Mouse (Mus musculus) hindbrain, embryonic 16.5 days (tissue): ENCODE measurements at regions not wholly inside any gene's neighbourhood (a gene's known extent, or its start where the extent isn't known, plus 50 kb on each side); places are given as distances from the start of the nearest gene placed in this dataset.

ENCODE experiments used
- ATAC-seq: fragments of 200-750 bp; cut with Nextera tagmentation; 2 replicates; pipeline ENCODE4 v1.8.0; 2017; ENCODE audit warnings: moderate TSS enrichment, moderate library complexity
- H3K27ac ChIP-seq: fragments of 300-500 bp; sonication (generic); 2 replicates; pipeline ENCODE4 v1.5.1; 2014; ENCODE audit warnings: low read depth, mild to moderate bottlenecking, control low read depth, low read length, moderate library complexity
- H3K27me3 ChIP-seq: fragments of 300-500 bp; sonication (generic); replicated peaks from 2 replicates; pipeline ENCODE4 v1.6.1; 2014; ENCODE audit warnings: low read length; ENCODE audit not compliant: control insufficient read depth, insufficient read depth
- H3K36me3 ChIP-seq: fragments of 300-500 bp; sonication (generic); 2 replicates; pipeline ENCODE4 v1.6.1; 2014; ENCODE audit warnings: mild to moderate bottlenecking, low read length, moderate library complexity, mixed read lengths; ENCODE audit not compliant: control insufficient read depth, insufficient read depth
- H3K4me1 ChIP-seq: fragments of 300-500 bp; sonication (generic); 2 replicates; pipeline ENCODE4 v1.6.1; 2014; ENCODE audit warnings: low read depth, low read length; ENCODE audit not compliant: control insufficient read depth, insufficient read depth
- H3K4me2 ChIP-seq: fragments of 300-500 bp; sonication (generic); 2 replicates; pipeline ENCODE4 v1.6.1; 2014; ENCODE audit warnings: mild to moderate bottlenecking, low read length, control low read depth, moderate library complexity
- H3K4me3 ChIP-seq: fragments of 300-500 bp; sonication (generic); 2 replicates; pipeline ENCODE4 v1.5.1; 2014; ENCODE audit warnings: mild to moderate bottlenecking, low read length, control low read depth, moderate library complexity
- H3K9ac ChIP-seq: fragments of 300-500 bp; sonication (generic); 2 replicates; pipeline ENCODE4 v1.6.1; 2014; ENCODE audit warnings: low read depth, mild to moderate bottlenecking, control low read depth, low read length, moderate library complexity
- H3K9me3 ChIP-seq: fragments of 300-500 bp; sonication (generic); 2 replicates; pipeline ENCODE4 v1.6.1; 2014; ENCODE audit warnings: mild to moderate bottlenecking, low read length, moderate library complexity; ENCODE audit not compliant: control insufficient read depth
- WGBS: fragments of 180-500 bp; shearing (Covaris S2); extraction: QIAGEN DNeasy Blood & Tissue Kit; methylation state at CpG from one replicate; pipeline ENCODE4 v1.1.7; 2014; 5-methylcytosine and 5-hydroxymethylcytosine counted together

DNA sequence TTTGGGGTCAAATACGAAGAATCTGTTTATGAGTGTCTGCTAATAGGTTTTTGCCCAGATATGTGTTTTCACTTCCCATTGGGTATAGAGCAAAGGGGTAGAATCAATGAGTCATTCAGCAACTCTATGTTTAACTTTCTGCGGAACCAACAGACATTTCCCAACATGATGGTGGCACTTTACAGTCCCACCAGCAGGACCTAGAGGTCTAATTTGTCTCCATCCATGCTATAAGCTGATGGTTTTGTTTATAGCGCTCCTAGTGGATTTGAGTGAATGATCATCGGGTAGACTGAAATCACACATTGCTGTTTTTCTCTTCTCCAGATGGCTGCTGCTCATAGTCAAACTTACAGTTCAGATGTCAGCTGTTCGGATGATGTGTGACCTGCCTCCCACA is 99.7 kb upstream of the Arid5b start:
- Histone ChIP-seq H3K36me3 (no peaks in the 10 kb centered on the region), H3K4me3 (no peak overlapping the region), H3K4me1 (no peaks in the 10 kb centered on the region), H3K27me3 (no peaks in the 10 kb centered on the region), H3K9ac (no peak overlapping the region), H3K9me3 (no peaks in the 10 kb centered on the region), H3K27ac (no peak overlapping the region), H3K4me2 (no peak overlapping the region)
- WGBS: 92% methylated on average over 5 of the region's 5 CpGs
- ATAC-seq: no peak

GRCm38 (mm10) chr10:68377479-68377878 is 98.9 kb upstream of the Arid5b start:
- Histone ChIP-seq H3K9ac (no peak overlapping the region), H3K4me1 (no peaks in the 10 kb centered on the region), H3K27ac (no peak overlapping the region), H3K4me3 (no peak overlapping the region), H3K36me3 (no peaks in the 10 kb centered on the region), H3K27me3 (no peaks in the 10 kb centered on the region), H3K9me3 (no peaks in the 10 kb centered on the region), H3K4me2 (no peak overlapping the region)
- ATAC-seq: no peak
- WGBS: 92% methylated on average over 4 of the region's 4 CpGs

GRCm38 (mm10) chr10:68373875-68374274 is 95.3 kb upstream of the Arid5b start:
- no peak for ATAC-seq
- Histone ChIP-seq H3K27me3 (no peaks in the 10 kb centered on the region), H3K9ac (no peak overlapping the region), H3K9me3 (no peaks in the 10 kb centered on the region), H3K4me1 (no peaks in the 10 kb centered on the region), H3K36me3 (no peaks in the 10 kb centered on the region), H3K4me2 (no peak overlapping the region), H3K4me3 (no peak overlapping the region), H3K27ac (no peak overlapping the region)
- 68% methylated on average over 5 of the region's 5 CpGs for WGBS

DNA sequence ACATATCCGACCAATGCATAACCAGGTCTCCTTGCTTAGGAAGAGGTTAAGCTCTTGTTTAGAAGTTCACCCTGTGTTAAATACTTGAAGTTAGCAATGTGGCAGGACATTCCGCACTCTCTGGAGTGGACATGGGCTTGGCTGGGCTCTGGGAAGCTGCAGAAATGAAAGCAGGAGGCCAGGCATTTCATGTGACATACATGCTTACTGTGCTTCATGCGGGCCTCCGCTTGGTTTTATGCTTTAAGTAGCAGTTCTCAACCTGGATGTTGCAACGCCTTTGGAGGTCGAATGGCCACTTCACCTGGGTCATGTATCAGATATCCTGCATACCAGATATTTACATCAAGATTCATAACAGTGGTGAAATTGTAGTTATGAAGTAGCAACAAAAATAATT is 93.2 kb upstream of the Arid5b start:
- Histone ChIP-seq H3K27me3 (no peaks in the 10 kb centered on the region), H3K27ac (no peak overlapping the region), H3K4me1 (no peaks in the 10 kb centered on the region), H3K9me3 (no peaks in the 10 kb centered on the region), H3K4me2 (no peak overlapping the region), H3K9ac (no peak overlapping the region), H3K4me3 (no peak overlapping the region), H3K36me3 (no peaks in the 10 kb centered on the region)
- no peak for ATAC-seq
- 93% methylated on average over 6 of the region's 6 CpGs for WGBS

DNA sequence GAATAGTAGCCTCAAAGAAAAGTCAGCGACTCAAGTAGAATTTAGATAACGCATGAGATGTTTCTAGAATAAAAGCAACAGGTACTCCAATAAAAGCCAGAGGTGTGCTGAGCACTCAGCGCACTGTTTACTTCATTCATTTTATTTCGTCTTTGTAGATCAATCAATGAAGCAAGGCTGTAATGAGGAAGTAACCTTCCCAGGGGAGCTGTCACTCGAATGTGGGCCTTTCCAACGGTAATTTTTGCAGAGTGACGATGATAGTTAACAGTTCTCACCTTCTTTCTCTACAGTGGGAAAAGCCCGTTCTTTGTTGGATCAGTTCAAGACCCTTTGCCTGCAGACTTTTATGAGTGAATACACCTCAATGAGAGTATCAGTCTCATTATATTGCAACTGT is 92.4 kb upstream of the Arid5b start:
- Histone ChIP-seq H3K9me3 (no peaks in the 10 kb centered on the region), H3K4me3 (no peak overlapping the region), H3K36me3 (no peaks in the 10 kb centered on the region), H3K4me2 (no peak overlapping the region), H3K27ac (no peak overlapping the region), H3K9ac (no peak overlapping the region), H3K4me1 (no peaks in the 10 kb centered on the region), H3K27me3 (no peaks in the 10 kb centered on the region)
- WGBS: 90% methylated on average over 8 of the region's 8 CpGs
- no peak for ATAC-seq

DNA sequence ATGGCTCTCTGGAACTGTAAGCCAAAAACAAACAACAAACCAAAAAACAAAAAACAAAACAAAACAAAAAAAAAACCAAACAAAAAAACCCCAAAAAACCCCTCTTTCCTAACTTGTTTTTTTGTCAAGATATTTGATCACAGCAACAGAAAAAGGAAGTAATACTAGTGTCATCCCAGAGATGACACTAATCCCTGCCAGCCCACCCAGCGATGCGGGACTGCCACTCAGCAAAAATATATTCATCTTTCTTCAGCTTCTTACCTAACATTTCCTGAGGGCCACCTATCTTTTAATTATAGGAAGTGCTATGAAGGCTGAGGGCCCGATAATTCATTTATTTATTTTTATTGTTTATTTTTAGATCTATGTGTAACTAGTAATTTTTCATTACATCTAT is 88.3 kb upstream of the Arid5b start:
- Histone ChIP-seq H3K27ac (no peak overlapping the region), H3K4me1 (no peaks in the 10 kb centered on the region), H3K27me3 (no peaks in the 10 kb centered on the region), H3K9me3 (0 out of 2 replicates have a peak, but pooled peaks cover 3% of the 10 kb centered on the region), H3K36me3 (no peaks in the 10 kb centered on the region), H3K4me2 (no peak overlapping the region), H3K9ac (no peak overlapping the region), H3K4me3 (no peak overlapping the region)
- no peak for ATAC-seq
- 95% methylated on average over 3 of the region's 3 CpGs for WGBS

GRCm38 (mm10) chr10:68360765-68361483 is 82.4 kb upstream of the Arid5b start:
- WGBS: 79% methylated on average over 6 of the region's 6 CpGs
- Histone ChIP-seq H3K9me3 (0 out of 2 replicates have a peak, but pooled peaks cover 3% of the 10 kb centered on the region), H3K4me2 (no peak overlapping the region), H3K9ac (no peak overlapping the region), H3K27me3 (no peaks in the 10 kb centered on the region), H3K36me3 (no peaks in the 10 kb centered on the region), H3K4me3 (no peak overlapping the region), H3K4me1 (no peaks in the 10 kb centered on the region), H3K27ac (no peak overlapping the region)
- ATAC-seq: no peak

DNA sequence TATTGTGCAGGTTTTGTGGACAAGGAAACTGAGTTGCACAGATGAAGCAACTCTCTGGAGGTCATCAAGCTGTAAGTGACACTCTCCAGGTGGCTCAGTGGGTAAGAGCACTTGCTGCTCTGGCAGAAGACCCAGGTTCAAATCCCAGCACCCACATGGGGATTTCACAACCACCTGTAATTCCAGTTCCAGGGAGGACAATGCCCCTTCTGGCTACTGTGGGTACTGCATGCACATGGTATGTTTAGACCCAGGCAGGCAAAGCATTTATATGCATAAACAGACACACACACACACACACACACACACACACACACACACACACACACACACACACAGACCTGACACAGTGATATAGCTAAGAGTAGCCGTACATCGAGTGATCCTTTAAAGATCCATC is 80.6 kb upstream of the Arid5b start:
- Histone ChIP-seq H3K4me3 (no peak overlapping the region), H3K9ac (no peak overlapping the region), H3K9me3 (0 out of 2 replicates have a peak, but pooled peaks cover 3% of the 10 kb centered on the region), H3K4me2 (no peak overlapping the region), H3K4me1 (no peaks in the 10 kb centered on the region; the same call in 1 of the 2 replicates), H3K27ac (no peak overlapping the region), H3K36me3 (no peaks in the 10 kb centered on the region), H3K27me3 (no peaks in the 10 kb centered on the region)
- 88% methylated on average over 2 of the region's 2 CpGs for WGBS
- no peak for ATAC-seq

DNA sequence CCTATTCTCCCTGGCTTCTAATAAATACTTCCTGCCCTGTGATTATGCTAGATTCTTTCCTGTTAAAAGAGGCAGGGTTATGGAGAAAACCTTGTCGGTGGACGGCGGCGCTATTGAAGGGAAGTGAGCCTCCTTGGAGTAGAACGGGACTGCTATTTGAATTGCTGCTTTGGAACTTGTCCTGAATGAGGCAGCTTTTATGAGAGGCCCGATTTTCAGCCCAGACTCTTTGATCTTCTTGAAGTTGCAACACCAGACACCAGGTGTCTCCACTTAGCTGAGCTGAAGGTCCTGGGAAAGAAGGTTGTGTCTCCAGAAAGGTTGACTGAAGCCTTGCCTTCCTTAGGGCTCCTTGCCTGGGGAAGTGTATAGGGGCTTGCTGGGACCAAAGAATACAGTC is 78.4 kb upstream of the Arid5b start:
- Histone ChIP-seq H3K4me2 (no peak overlapping the region), H3K9ac (no peak overlapping the region), H3K4me1 (no peaks in the 10 kb centered on the region; the same call in 1 of the 2 replicates), H3K27ac (no peak overlapping the region), H3K4me3 (no peak overlapping the region), H3K36me3 (no peaks in the 10 kb centered on the region), H3K9me3 (no peaks in the 10 kb centered on the region), H3K27me3 (no peaks in the 10 kb centered on the region)
- no peak for ATAC-seq
- 68% methylated on average over 6 of the region's 6 CpGs for WGBS
